Mouse (Mus musculus): Measurements from ENCODE around the gene Krt33b.

The Krt33b gene

DNA sequence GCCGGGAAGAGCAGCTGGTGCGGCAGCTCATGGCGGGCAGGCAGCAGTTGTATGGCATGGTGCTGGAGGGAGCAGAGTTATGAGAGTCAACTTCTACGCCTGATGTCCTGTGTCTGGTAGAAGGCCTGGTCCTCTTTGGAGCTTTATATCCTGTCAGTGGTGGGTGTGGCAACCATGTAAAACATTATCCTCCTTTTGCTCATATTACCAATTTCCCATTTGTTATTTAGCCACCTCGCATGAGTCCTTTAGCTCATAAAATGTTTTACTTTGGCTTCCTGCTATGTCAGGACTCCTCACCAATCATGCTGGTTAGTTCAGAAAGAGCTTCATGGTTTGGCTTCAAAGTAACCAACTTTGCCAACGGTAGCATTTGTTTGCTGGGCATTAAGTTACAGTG lies at the start of gene Krt33b:
Gene Krt33b, minus strand, starts transcription at position 101 of the 400 bp plus-strand sequence.
- no peak for DNase-seq (ENCODE audit: low spot score in 2 of 2)

DNA sequence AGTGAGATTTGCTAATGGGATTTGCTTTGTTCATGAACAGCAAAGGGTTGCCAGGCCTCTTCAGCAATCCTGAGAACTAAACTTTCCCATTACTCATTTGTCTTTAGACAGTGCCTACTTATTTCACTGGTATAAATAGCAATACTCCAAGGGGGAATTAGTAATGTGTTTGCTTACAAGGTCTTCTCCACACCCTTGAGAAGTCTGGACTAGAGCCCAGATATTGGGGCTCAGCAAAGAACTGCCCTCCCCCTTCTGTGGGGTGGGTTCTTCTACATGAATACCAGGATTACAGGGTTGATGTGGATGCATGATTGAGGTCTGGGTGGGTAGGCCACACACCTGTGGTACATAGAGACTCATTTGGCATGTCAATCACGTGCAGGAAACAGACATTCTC lies 44.2 kb upstream of the Krt33b start:
- DNase-seq (ENCODE audit: low spot score in 2 of 2) = no peak

GRCm38 (mm10) chr11:100067293-100068036 lies 37.8 kb upstream of the Krt33b start:
- DNase-seq (ENCODE audit: low spot score in 2 of 2) = no peak

DNA sequence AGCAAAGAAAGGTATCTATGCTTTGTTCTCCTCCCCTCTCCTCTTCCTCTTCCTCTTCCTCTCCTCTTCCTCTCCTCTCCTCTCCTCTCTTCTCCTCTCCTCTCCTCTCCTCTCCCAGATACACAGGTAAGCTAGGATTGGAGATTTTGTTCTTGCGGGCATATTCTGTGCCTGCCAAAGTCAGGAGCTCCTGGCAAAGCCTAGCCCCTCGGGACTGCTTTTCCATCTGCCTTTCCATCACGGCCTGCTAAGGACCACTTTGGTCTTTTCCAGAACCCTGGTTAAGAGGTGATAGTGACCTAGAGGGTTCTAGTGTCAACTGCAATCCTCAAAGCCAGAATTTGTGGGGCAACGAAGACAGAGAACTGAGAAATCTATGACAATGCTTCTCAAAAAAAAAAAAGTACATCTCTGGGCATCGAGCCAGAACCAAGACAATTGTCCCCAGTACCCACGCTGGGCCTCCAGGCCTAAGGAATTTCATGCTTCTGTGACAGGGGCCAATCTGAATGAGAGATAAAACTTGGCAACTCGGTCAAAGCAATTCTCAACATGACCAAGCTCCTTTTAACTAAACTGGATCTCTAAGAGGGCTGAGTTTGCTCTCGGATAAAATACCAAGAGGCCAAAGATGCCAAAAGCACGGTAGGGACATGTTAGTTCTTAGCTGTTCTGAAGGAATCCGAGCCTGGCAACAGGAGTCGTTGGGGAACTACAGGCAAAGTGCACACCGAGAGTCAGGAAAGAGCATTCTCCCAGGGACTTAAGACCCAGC lies 36.8 kb upstream of the Krt33b start:
- no peak for DNase-seq (ENCODE audit: low spot score in 2 of 2)

- DNase-seq (ENCODE audit: low spot score in 2 of 2) = no peak
Measured at GRCm38 (mm10) chr11:100058875-100059274, 29.2 kb upstream of the Krt33b start.

DNA sequence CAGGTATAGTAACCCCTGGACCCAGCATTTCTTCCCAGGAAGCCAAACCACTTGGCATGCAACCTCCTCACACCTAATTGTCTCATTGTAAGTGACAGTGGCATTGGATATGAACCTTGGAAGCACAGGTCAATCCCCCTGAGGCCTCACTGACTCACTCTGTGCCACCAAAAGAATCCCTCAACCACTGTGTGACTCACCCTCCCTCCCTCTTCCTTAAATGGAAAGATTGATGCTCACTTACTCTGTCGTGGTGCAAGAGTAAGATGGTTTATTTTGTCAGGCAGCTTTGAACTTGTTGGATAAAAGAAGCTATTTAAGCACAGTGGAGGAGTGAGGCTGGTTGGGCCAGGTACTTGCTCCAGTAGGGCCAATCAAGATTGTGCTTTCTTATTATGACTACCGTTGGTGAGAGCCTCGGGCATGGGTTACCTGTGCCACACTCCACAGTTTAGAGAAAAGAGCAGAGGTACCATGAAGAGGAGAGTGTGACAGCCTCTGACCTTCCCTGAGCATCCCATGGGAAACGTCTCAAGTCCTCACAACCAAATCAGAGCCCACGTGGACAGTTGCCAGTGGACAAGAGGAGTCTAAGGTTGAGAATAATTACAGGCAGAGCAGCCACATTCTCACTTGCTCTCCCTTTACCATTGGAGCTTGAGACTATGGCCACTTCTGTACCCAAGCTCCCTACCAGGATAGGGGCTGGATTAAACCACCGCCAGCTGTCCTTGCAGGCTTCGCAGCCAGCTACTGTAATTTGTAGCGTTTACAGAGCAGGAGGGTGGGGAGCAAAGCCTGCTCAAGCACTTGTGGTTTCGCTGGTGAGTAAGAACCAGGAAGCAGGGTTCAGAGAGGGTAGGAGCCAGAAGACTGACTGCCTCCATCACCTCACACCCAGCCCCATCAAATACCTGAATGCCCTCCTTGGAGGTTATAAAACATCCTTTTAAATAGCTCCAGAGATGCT lies 26.3 kb upstream of the Krt33b start:
- DNase-seq (ENCODE audit: low spot score in 2 of 2) = no peak

GRCm38 (mm10) chr11:100050451-100050850 lies 20.8 kb upstream of the Krt33b start, which contains the start of gene Krt31:
Gene Krt31, minus strand, starts transcription at chr11:100050551.
- no peak for DNase-seq (ENCODE audit: low spot score in 2 of 2)

DNA sequence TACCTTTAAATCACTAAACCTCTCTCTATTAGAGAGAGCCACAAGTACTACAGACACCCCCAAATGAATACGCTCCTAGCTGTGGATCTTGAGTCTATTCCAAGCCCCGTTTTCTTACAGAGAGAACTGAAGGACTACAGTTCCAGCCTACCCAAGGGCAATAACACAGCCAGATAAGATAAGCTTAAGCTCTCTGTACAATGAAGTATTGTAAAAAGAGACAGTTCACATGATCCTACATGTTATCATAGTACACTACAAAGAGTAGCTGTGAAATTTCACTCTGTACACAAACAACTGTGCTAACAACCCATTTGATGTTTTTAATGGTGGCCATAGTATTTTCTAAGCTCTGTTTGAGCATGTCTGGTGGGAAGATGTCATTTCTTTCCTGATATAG lies 17.5 kb upstream of the Krt33b start:
- no peak for DNase-seq (ENCODE audit: low spot score in 2 of 2)

DNA sequence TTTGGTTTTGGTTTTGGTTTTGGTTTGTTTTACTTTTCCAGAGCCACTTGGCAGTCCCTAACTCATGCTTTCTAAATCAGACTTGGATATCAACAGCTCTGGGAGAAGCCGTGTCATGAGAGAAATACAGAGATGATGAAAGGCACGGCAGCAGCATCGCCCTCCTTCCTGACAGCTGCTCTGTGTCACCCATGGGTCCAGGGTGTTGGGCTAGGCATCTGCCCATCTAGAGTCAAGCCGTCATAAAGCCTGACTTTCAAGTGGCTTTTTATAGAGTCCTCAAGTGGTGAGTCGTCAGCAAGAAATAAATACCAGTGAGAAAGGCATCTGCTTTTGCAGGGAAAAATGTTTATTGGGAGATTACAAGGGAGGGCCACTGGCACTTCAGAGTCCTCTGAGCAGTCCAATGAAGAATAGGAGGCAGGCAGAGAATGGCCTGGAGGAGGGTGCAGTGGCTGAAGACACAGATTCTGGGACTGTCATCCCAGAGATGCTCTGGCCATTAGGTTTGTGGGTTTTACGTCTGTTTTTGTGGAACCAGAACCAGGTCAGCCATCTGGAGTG lies 16.7 kb upstream of the Krt33b start:
- DNase-seq (ENCODE audit: low spot score in 2 of 2) = no peak

DNA sequence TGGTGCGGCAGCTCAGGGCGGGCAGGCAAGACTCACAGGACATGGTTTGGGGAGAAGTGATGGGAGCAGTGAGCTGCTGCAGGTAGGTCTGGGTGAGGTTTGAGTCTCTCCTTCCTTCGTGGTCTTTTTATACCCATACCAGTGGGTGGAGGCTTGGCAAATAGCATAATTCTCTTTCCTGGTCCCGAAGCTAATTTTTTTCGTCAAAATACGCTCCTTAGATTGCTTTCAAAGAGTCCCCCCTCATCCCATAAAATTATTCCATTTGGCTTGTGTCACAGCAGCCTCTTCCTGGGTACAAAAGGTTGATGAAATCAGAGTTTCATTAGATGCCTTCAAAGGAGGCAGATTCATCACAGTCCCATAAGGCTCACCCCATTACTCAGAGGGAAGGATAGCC lies 11.8 kb upstream of the Krt33b start, which contains the start of gene Krt34:
Gene Krt34, minus strand, starts transcription at position 101 of the 400 bp plus-strand sequence.
- DNase-seq (ENCODE audit: low spot score in 2 of 2) = no peak

- DNase-seq (ENCODE audit: low spot score in 2 of 2) = no peak
Measured at GRCm38 (mm10) chr11:100021438-100021837, 8.2 kb downstream of the Krt33b start.

DNA sequence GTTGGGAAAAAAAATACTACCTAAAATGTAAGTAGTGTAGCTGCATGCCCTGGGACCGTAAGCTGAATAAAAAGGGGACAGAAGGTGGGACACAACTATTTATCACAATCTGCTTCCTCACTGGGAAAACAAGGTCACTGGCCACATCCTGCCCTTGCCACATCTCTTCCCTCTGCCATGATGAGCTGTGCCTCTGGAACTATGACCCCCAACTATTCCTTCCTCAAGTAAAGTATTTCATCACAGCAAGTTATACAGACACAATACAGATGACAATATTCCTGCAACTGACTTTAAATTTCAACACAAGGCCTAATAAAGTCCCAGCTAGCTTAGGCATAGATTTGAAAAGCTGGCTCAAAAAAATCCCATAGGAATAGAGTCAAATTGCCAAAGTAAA lies 10.2 kb downstream of the Krt33b start:
- DNase-seq (ENCODE audit: low spot score in 2 of 2) = no peak

DNA sequence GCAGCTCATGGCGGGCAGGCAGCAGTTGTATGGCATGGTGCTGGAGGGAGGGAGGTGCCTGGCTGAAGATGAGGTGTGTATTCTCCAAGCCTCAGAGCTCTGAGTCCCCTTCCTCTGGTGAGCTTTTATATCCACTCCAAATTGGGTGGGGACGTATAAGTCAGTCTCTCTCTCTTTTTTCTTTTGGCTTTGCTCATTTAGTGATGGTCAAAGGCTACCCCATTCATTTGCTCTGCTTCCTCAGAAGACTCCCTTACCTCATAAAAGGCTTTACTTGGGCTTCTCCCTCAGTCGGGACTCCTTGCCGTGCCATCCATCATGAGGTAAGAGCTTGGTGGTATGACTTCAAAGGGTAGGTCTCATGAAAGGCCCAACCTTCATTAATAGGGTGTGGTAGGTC lies 13.6 kb downstream of the Krt33b start, which contains the start of gene Krt33a:
Gene Krt33a, minus strand, starts transcription at position 101 of the 400 bp plus-strand sequence.
- no peak for DNase-seq (ENCODE audit: low spot score in 2 of 2)

DNA sequence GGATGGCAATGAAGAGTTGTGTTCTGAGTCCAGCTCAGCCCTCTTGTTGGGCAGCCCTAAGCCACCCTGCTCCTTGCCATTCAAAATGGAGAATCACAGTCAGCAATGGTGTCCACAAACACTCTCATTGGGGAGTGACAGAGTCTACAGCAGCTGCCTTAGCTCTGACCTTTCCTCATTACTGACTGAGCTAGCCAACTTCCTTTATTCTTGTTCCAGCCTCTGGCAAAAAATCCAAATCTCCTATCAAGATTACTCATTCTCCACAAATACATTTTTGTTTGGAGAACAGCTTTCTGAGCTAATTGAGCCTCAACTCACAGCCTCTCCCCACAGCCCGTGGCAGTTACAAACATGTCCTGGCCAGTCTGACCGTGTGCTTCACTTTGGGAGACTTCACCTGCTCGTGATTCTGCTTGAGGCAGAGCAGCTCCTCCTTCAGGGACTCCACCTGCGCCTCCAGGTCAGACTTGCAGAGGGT lies 15.9 kb downstream of the Krt33b start:
- no peak for DNase-seq (ENCODE audit: low spot score in 2 of 2)

GRCm38 (mm10) chr11:100010682-100011081 lies 19.0 kb downstream of the Krt33b start:
- no peak for DNase-seq (ENCODE audit: low spot score in 2 of 2)

- no peak for DNase-seq (ENCODE audit: low spot score in 2 of 2)
Measured at GRCm38 (mm10) chr11:100008336-100008735, 21.3 kb downstream of the Krt33b start.

GRCm38 (mm10) chr11:100006624-100007023 lies 23.0 kb downstream of the Krt33b start:
- no peak for DNase-seq (ENCODE audit: low spot score in 2 of 2)

DNA sequence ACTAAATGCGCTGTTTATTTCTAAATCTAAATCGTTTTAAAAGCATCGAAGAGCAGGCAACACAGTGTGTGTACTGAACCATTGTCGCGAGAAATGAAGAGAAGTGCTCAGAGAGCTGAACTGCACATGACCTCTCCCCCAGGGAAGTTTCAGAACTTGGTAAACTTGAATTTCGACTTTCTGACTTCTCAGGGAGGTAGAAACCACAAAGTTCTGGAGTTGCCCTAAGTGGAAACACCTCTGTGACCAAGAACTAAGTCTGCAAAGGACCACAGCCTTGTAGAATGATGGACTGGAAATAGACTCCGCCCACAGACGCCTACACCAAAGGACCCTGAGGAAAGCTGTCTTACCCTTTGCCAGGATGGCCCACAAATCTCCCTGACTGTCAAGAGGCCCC lies 23.8 kb downstream of the Krt33b start:
- no peak for DNase-seq (ENCODE audit: low spot score in 2 of 2)

GRCm38 (mm10) chr11:100004846-100005245 lies 24.8 kb downstream of the Krt33b start:
- DNase-seq (ENCODE audit: low spot score in 2 of 2) = peak; percentile 36 to 40

GRCm38 (mm10) chr11:99999091-99999490 lies 30.6 kb downstream of the Krt33b start:
- no peak for DNase-seq (ENCODE audit: low spot score in 2 of 2)

GRCm38 (mm10) chr11:99994384-99994661 lies 35.3 kb downstream of the Krt33b start:
- no peak for DNase-seq (ENCODE audit: low spot score in 2 of 2)
